Mouse (Mus musculus) hindbrain, embryonic 10.5 days (tissue): ENCODE results near the gene Nt5c3b. TPM values are rescaled to one million over a fixed set of nuclear protein-coding genes. Genes with fewer than 3 reads are reported as not detected.
A peak's percentile ranks its signal among the peaks of the same experiment; 100 is the strongest.

Experiments
- DNase-seq: peaks from one replicate; pipeline ENCODE4 v3.0.0-alpha.2; 2017; ENCODE audit warnings: low spot score
- H3K27ac ChIP-seq: fragments of 300-500 bp; sonication (generic); 2 replicates; pipeline ENCODE4 v1.5.1; 2016; ENCODE audit warnings: mild to moderate bottlenecking, moderate library complexity
- H3K27me3 ChIP-seq: fragments of 300-500 bp; sonication (generic); 2 replicates; pipeline ENCODE4 v1.6.1; 2016; ENCODE audit warnings: mild to moderate bottlenecking; ENCODE audit not compliant: poor library complexity, insufficient read depth, severe bottlenecking
- H3K36me3 ChIP-seq: fragments of 300-500 bp; sonication (generic); 2 replicates; pipeline ENCODE4 v1.6.1; 2016; ENCODE audit warnings: mild to moderate bottlenecking, moderate library complexity
- H3K4me1 ChIP-seq: fragments of 300-500 bp; sonication (generic); replicated peaks from 2 replicates; pipeline ENCODE4 v1.6.1; 2016; ENCODE audit warnings: mild to moderate bottlenecking
- H3K4me3 ChIP-seq: fragments of 300-500 bp; sonication (generic); 2 replicates; pipeline ENCODE4 v1.5.1; 2016; ENCODE audit warnings: mild to moderate bottlenecking, moderate library complexity
- H3K9me3 ChIP-seq: fragments of 300-500 bp; sonication (generic); 2 replicates; pipeline ENCODE4 v1.6.1; 2016; ENCODE audit warnings: mild to moderate bottlenecking, moderate library complexity
- WGBS: fragments of 180-500 bp; shearing (Covaris S2); methylation state at CpG from one replicate; pipeline ENCODE4 v1.1.7; 2016; 5-methylcytosine and 5-hydroxymethylcytosine counted together
- polyA plus RNA-seq: library from polyadenylated mRNA; unstranded; fragments of >200 nt; fragmentation: Nextera tagmentation; extraction: Ambion mirVana; gene quantifications from 2 replicates; pipeline ENCODE4 v1.2.1, GENCODE M21; 2016

Gene Nt5c3b
- polyA plus RNA-seq, 1 experiment from 2014 or later: 115 TPM

DNA sequence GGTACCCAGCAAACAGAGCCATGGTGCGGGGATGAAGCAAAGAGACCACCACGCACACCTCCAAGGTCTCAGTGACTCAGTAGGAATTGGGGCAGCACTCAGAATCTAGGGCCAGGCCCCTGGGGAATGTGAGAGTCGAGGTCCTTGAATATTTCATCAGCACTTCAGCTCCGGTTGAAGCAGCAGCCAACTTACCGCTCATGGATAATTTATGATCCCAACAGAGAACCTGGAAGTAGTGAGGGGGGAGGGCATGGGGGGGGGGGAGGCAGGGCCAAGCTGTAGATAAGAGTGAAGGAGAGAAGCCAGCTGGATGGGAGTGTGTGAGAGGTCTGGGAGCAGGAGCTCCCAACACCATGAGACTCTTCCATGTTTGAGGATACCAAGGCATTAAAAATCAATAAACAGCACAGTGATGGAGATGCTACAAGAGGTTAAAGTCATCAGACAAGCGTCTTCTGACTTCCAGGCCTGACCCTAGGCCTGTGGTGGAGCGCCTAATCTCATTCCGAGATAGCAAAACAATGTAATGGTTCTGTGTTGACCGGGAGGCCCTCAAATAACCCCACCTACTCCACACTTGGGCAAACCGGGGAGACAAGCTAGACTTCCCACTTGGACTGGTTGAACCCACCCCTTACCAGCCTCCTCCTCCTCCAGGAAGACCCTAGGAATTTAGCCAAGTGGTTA is 38.0 kb downstream of the Nt5c3b start:
- peaks cover 8% of the 10 kb centered on the region; the same call in 1 of the 2 replicates for H3K27me3 ChIP-seq
- H3K9me3 ChIP-seq: no peaks in the 10 kb centered on the region
- H3K4me1 ChIP-seq: peaks cover 24% of the 10 kb centered on the region
- 79% methylated on average over 10 of the region's 10 CpGs for WGBS
- no peak overlapping the region for H3K4me3 ChIP-seq
- H3K36me3 ChIP-seq: peaks cover 6% of the 10 kb centered on the region; the same call in 1 of the 2 replicates
- no peak overlapping the region for H3K27ac ChIP-seq
- DNase-seq: no peak

DNA sequence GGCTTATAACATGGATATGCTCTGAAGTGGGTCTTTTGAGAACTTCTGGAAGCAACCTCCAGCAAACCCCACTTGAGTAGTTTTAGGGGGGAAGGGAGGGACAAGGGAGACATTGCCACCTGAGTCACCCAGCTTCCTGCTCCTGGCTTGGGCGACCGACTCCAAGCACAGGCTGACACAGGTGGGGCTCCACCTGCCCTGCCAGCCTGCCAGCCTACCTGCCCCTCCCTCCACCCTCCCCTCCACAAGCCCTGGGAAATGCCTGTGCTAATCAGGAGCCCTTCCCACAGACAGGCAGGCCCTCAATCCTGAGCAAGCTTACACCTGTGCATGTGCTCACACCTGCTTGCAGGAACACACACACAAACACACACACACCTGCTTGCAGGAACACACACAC is 38.9 kb downstream of the Nt5c3b start:
- Histone ChIP-seq H3K4me1 (peaks cover 32% of the 10 kb centered on the region), H3K9me3 (no peaks in the 10 kb centered on the region), H3K27ac (0 out of 2 replicates have a peak overlapping the region, but pooled peaks have one; percentile 41), H3K27me3 (peaks cover 8% of the 10 kb centered on the region; the same call in 1 of the 2 replicates), H3K4me3 (no peak overlapping the region), H3K36me3 (no peaks in the 10 kb centered on the region)
- 81% methylated on average over 2 of the region's 2 CpGs for WGBS
- DNase-seq: no peak

DNA sequence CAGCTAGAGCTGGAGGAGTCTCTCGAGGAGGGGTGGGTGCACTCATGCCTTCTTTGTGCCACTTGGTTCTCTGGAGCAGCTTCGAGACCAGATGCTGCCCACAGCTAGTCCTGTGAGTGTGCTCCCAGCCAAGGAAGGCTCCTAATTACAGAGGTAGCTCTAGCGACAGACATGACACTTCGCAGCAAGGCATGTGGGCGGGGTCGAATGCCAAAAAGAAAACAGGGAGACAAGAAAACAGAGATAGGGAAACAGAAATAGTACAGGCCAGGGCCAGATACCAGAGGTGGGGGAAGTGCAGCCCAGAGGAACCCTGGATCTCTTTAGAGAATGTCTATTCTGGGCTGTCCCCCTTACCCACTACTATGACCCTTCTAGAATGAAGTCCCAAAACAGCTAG is 39.4 kb downstream of the Nt5c3b start:
- Histone ChIP-seq H3K4me1 (peaks cover 36% of the 10 kb centered on the region), H3K9me3 (no peaks in the 10 kb centered on the region), H3K27me3 (peaks cover 10% of the 10 kb centered on the region), H3K4me3 (no peak overlapping the region), H3K27ac (peak overlapping the region; percentile 41; the same call in 1 of the 2 replicates), H3K36me3 (no peaks in the 10 kb centered on the region)
- WGBS: 41% methylated on average over 6 of the region's 6 CpGs
- DNase-seq: no peak

DNA sequence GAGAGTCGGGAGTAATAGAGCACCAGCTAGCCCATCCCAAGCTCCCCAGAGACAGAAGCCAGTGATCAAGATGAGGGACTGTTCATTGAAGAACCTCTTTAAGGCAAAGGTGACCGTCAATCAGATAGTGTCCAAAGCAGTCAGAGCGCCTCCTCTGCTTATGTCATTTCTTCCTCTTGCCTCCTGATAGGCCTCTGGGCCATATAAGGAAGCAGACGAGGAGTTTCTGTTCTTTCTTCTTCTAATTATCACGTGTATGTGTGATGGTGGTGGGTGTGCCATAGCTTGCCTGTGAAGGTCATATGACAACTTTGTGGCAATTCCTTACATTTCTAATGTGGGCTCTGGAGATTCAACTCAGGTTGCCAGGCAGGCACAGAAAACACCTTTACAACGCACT is 40.8 kb downstream of the Nt5c3b start:
- no peak overlapping the region for H3K27ac ChIP-seq

DNA sequence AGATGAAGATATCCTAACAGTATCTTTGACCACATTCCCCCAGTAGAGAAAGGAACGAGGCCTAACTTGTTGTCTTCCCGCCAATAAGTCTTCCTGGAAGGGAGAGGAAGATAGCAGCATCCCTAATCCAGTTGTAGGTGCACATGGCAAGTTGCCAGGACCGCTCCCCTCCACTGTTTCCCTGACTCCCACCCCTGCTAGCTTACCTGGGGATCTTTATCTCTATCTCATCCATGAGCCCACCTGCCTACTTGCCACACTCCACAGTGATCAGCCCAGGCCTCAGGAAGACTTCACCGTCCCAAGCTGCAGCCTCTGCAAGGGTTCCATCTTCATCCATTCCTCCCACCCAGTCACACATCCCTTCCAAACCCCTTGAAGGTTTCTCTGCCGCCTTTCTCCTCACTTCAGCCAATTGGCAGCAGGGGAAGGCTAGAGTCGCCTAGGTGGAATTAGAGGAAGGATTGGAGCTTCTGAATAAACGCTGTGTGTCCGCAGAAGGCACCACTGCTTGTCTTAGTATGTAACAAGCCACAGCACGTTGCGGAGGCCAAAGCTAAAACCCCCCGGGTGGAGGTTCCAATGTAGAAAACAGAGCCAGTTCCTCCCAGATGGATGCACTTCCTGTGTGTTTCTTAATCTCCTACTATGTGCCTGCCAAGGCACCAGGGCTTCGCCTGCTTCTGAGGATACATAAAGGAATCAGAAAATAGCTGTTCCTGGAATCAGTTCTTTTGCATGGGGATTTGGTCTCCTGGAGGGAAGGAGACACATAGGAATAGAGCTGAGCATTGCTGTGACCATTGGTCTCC is 41.7 kb downstream of the Nt5c3b start:
- Histone ChIP-seq H3K36me3 (no peaks in the 10 kb centered on the region), H3K9me3 (no peaks in the 10 kb centered on the region), H3K4me1 (peaks cover 59% of the 10 kb centered on the region), H3K27me3 (peaks cover 33% of the 10 kb centered on the region), H3K27ac (no peak overlapping the region), H3K4me3 (no peak overlapping the region)
- WGBS: 78% methylated on average over 12 of the region's 12 CpGs
- no peak for DNase-seq

More for the DNA sequence above, 40.8 kb downstream of the Nt5c3b start:
- Histone ChIP-seq H3K36me3 (no peaks in the 10 kb centered on the region), H3K9me3 (no peaks in the 10 kb centered on the region), H3K4me3 (no peak overlapping the region), H3K4me1 (peaks cover 50% of the 10 kb centered on the region), H3K27me3 (peaks cover 24% of the 10 kb centered on the region)
- WGBS: 86% methylated on average over 6 of the region's 6 CpGs
- DNase-seq: no peak

DNA sequence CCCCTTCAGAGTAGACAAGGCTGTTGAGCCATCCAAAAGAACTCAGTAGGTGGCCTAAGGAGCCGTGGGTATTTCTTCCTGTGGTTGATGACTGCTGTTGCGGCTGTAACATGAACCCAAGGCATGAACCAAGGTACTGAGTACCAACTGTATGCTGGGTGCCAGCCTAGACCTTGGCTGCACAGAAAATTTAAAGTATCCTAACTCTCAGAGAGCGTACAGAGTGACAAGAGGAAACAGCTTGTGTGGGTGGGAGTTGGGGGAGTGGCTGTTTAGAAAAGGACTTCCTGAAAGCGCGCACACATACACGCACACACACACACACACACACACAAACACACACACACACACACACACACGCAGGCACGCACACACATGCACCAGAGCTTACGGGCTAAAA is 42.3 kb downstream of the Nt5c3b start:
- peaks cover 39% of the 10 kb centered on the region for H3K27me3 ChIP-seq
- H3K4me1 ChIP-seq: peaks cover 61% of the 10 kb centered on the region
- DNase-seq: no peak
- no peak overlapping the region for H3K27ac ChIP-seq
- H3K4me3 ChIP-seq: no peak overlapping the region
- H3K36me3 ChIP-seq: no peaks in the 10 kb centered on the region
- H3K9me3 ChIP-seq: no peaks in the 10 kb centered on the region
- 78% methylated on average over 9 of the region's 9 CpGs for WGBS

DNA sequence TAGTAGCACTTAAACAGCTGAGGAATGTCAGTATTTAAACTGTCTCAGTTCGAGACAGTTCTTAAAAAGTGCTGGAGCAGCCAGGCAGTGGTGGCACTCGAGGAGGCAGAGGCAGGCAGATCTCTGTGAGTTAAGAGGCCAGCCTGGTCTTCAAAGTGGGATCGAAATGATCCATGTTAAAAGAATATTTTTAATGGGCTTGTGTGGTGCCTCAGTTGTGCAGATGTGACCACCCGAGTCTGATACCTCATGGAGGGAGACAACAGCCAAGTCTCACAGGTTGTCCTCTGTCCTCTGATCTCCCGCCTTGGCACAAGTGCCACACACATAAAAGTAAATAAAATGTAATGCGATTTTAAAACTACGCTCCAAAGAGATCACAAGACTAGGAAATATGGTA is 43.1 kb downstream of the Nt5c3b start:
- Histone ChIP-seq H3K4me1 (peaks cover 62% of the 10 kb centered on the region), H3K27me3 (peaks cover 46% of the 10 kb centered on the region), H3K4me3 (no peak overlapping the region), H3K36me3 (no peaks in the 10 kb centered on the region), H3K9me3 (no peaks in the 10 kb centered on the region), H3K27ac (no peak overlapping the region)
- 94% methylated on average over 7 of the region's 7 CpGs for WGBS
- no peak for DNase-seq

DNA sequence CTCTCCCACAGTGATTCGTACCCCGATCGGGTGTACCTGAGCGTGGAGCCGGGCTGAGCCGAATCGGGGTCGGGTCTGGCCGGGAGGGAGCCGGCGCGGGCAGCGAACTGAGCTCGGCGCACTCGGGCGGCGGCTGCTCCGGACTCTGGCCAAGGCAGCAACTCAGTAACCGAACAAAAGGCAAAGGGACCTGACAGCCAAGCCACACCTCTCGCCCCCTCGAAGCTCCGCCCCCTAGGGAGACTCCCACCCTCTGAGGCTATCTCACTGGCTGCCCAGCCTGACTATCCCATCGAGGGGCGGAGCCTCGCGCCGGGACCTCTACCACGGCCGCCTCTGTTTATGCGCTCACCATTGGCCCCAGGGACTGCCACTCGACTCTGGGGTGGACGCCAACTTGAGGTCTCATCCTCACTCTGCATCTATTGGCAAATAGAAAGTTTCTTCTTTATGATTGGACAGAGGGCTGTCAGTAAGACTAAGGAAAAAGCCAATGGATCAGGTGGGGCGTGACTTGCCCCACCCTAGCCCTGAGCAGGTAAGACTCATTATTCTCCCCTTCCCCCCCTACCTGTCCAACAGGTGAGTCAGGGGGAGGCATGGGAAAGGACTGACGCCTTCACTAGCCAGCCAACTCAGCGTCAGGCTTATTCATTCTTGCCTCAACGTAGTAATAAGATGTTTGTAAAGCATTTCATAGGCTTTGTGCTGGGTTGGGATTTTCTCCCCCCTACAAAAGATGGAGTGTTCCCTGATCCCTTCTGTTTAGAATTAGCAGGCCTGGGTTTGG is 43.8 kb downstream of the Nt5c3b start, which contains the start of gene Jup:
TSS of gene Jup (minus strand) at position 164 of the 790 bp plus-strand sequence.
- H3K36me3 ChIP-seq: no peaks in the 10 kb centered on the region
- peak within 1 kb of the TSS; percentile 89 for H3K27ac ChIP-seq
- WGBS: under 1% methylated on average over 37 of the region's 37 CpGs
- H3K4me3 ChIP-seq: peak within 1 kb of the TSS; percentile 65
- DNase-seq: peak; percentile 99
- H3K27me3 ChIP-seq: peaks cover 50% of the 10 kb centered on the region
- H3K4me1 ChIP-seq: peaks cover 62% of the 10 kb centered on the region
- H3K9me3 ChIP-seq: no peaks in the 10 kb centered on the region

DNA sequence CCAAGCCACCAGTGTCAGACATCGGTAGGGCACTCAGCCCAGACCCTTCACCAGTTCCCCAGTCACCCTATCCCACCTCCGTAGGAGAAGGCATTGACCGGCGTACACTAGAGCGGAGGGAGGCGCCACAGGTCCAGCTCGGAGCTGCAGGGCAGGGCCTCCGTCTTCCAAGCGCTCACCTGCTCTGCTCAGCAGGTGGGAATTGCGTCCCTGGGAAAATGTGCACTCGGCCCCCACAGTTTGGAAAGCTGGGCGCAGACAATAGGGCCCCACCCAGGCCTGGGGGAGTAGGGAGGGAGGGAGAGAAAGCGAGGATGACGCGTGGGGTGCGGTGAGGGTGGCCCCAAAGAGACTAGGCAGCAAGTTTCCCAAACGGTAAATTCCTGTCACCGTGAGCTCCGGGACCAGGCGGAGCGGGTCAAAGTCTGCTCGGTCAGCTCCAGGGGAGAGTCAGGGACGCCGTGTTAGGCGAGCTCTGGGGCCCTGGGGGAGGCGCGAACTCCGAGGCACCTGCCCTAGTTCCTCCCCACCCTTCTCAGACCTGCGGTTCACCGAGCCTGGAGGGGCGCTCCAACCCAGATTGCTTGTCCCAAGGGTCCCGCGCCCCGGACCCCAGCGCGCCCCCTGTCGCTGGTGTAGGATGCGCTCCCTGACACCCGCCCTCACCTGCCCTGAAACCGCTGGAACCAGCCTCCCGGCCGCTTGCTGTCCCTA is 44.6 kb downstream of the Nt5c3b start:
- Histone ChIP-seq H3K27ac (peak overlapping the region; percentile 89), H3K27me3 (peaks cover 50% of the 10 kb centered on the region), H3K4me3 (peak overlapping the region; percentile 65), H3K9me3 (no peaks in the 10 kb centered on the region), H3K36me3 (no peaks in the 10 kb centered on the region), H3K4me1 (peaks cover 59% of the 10 kb centered on the region)
- WGBS: 3% methylated on average over 42 of the region's 42 CpGs
- DNase-seq: peak; percentile 39

DNA sequence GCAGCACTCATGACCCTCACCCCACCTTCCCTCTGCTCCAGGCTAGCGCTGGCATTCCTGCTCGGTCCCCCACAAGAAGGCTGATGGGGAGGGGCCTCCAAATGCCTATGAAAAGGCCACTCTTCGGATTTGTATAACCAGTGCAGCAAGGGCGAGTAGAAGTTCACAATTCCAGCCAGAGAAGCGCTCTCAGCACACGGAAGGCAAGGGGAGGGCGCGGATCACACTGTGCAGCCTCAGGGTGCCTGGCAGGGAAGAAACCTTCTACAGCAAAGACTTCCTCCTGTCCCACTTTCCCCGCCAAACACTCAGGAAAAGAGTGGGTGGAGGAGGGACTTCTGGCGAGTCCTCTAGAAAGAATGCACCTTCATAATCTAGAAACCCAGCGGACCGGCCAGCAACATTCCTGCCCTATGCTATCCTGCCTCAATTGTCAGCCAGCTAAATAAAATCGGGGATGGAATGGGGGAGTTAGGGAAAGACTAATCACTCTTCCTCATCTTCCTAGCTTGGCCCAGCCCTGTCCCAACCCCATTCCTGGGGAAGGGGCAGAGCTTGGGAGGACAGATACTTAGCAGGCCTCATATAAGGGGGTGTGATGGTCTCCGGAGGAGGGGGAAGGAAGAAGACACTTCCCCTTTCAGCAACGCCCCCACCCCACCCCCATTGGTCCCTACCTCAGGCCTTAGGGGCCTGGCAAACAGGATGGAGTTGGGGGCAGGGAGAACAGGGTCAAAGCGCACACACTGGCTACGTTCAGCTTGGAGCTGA is 45.6 kb downstream of the Nt5c3b start:
- peak; percentile 23 for DNase-seq
- Histone ChIP-seq H3K36me3 (no peaks in the 10 kb centered on the region), H3K9me3 (no peaks in the 10 kb centered on the region), H3K4me3 (peak overlapping the region; percentile 65), H3K4me1 (peaks cover 58% of the 10 kb centered on the region), H3K27ac (peak overlapping the region; percentile 60; the same call in 1 of the 2 replicates), H3K27me3 (peaks cover 50% of the 10 kb centered on the region)
- 35% methylated on average over 17 of the region's 17 CpGs for WGBS

DNA sequence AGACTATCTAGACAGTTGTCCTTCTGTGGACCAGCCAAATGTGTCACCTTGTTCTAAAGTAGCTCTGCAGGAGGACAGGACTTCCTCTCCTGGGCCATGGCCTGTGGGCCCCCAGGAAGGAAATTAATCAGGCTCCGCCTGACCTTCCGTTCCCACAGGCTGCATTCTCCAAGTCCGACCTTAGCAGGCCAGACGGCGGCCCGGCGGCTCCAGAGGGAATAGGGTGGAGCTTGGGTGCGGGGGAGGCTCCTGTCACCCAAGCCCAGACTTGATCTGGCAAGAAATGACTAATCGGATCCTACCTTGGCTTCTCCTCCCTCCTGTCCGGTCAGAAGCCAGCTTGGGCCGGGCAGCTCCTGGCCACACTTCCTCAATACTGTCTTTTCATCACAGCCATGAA is 46.4 kb downstream of the Nt5c3b start:
- Histone ChIP-seq H3K4me1 (peaks cover 67% of the 10 kb centered on the region), H3K36me3 (no peaks in the 10 kb centered on the region), H3K27ac (no peak overlapping the region), H3K9me3 (no peaks in the 10 kb centered on the region), H3K4me3 (peak overlapping the region; percentile 65; the same call in 1 of the 2 replicates), H3K27me3 (peaks cover 46% of the 10 kb centered on the region)
- DNase-seq: no peak
- WGBS: 36% methylated on average over 11 of the region's 11 CpGs
